Mouse (Mus musculus) embryonic fibroblast, embryonic 13.5 days (primary cell): ENCODE measurements at regions not wholly inside any gene's neighbourhood (a gene's known extent, or its start where the extent isn't known, plus 50 kb on each side); places are given as distances from the start of the nearest gene placed in this dataset.

Experiments
- CTCF ChIP-seq: IDR thresholded peaks from 2 replicates; pipeline ENCODE4 v1.5.1; 2011; ENCODE audit warnings: mild to moderate bottlenecking, control low read depth, low read length, moderate library complexity, borderline replicate concordance; ENCODE audit not compliant: insufficient read depth
- POLR2A ChIP-seq: IDR thresholded peaks from 2 replicates; pipeline ENCODE4 v1.6.1; 2011; ENCODE audit warnings: low read depth, mild to moderate bottlenecking, control low read depth, low read length, moderate library complexity

DNA sequence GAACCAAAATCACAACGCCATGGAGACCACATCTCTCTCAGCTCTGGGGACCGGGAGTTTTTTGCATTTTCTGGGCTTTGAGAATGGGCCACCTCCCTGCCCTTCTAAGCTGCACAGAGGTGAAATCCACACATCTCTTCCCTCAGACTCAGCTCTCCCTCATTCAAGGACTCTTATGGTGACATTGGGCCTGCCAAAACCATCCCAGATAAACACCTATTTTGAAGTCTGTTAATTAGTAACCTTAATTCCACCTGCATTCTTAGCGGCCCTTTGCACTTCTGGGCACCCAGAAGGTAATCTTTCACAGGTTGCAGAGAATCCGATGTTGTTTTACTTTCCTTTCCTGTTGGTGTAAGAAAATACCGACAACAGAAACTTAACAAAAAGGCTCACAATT, 123.2 kb upstream of the Jade1 start:
- TF ChIP-seq CTCF (no peak), POLR2A (no peak)
